Mouse (Mus musculus): ENCODE measurements around the gene Phf1.

- TF ChIP-seq CTCF (IDR thresholded peaks at IDR 0.05; ENCODE audit: extremely low read depth, insufficient read length, insufficient replicate concordance, low read depth, low read length) (no peak), POLR2A (IDR thresholded peaks at IDR 0.05; ENCODE audit: low read depth, low read length) (no peak)
Measured at GRCm38 (mm10) chr17:26961572-26962240, 28.9 kb downstream of the Phf1 start.
